Mouse (Mus musculus) ES-E14 (cell line): Measurements from ENCODE around the gene Rora.

ENCODE experiments used
- ZC3H11A ChIP-seq: IDR thresholded peaks from 2 replicates; pipeline ENCODE4 v1.6.1; 2012; ENCODE audit warnings: low read depth, mild to moderate bottlenecking, inconsistent platforms, low read length, borderline replicate concordance
- ZNF384 ChIP-seq: IDR thresholded peaks from 2 replicates; pipeline ENCODE4 v1.6.1; 2012; ENCODE audit warnings: low read depth, low read length, inconsistent platforms

- TF ChIP-seq ZNF384 (no peak), ZC3H11A (no peak)
These were observed 239.3 kb downstream of the Rora start for GRCm38 (mm10) chr9:68892859-68893258.
